Mouse (Mus musculus) testis, adult 2 months (tissue): ENCODE results near the gene Scube3.

Experiments used
- CTCF ChIP-seq: fragments of 200-500 bp; IDR thresholded peaks from 2 replicates; pipeline ENCODE4 v1.5.1; 2012; ENCODE audit warnings: low read depth, mild to moderate bottlenecking, inconsistent platforms, low read length, moderate library complexity; ENCODE audit not compliant: control insufficient read depth, insufficient read depth, insufficient replicate concordance
- POLR2A ChIP-seq: fragments of 200-500 bp; IDR thresholded peaks from 2 replicates; pipeline ENCODE4 v1.6.1; 2012; ENCODE audit warnings: low read depth, mild to moderate bottlenecking, inconsistent platforms, low read length, moderate library complexity; ENCODE audit not compliant: control insufficient read depth

- TF ChIP-seq POLR2A (no peak), CTCF (no peak)
Measured at GRCm38 (mm10) chr17:28170460-28171305, 28.7 kb downstream of the Scube3 start.
